Mouse (Mus musculus): ENCODE measurements at regions not wholly inside any gene's neighbourhood (a gene's known extent, or its start where the extent isn't known, plus 50 kb on each side); places are given as distances from the start of the nearest gene placed in this dataset.

DNA sequence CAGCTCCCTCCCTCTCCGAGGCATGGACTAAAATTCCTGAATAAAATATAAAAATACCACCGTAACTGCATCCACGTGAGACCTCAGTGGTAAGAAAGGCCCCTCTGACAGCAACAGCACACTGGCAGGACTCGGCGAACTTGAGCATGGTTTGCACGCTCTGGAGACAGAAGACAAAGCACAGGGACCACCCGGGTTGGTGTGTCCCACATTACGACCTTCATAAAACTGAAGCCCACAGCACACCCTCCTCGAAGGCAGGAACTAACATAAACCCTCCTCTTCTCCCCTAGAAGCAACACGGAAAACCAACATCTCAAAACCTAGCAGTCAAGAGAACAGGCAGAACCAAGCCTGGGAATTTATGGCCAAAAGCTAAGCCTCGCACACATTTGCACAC lies 101.7 kb upstream of the Hnrnpa3 start:
- H3K9ac ChIP-seq = no peak overlapping the region
- no peak for ATAC-seq (ENCODE audit: extremely low read depth, insufficient number of reproducible peaks, low FRiP score, low TSS enrichment)

DNA sequence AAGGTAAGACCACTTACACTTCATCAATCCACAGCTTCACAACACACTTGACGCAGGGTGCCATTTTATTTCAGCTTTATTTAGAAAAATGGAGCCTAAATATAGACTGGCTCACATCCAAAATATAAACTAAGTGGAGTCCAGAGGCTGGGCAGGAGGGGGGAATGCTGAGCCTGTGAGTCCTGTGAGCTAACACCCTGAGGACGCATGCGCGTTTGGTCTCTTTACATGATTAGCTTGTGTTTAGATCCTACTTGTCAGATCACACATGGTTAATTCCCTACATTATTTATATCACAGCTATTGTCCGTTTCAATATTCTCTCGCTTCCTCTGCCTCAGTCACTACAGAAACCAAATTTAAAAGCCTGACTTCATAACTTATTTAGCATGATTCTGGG lies 99.1 kb upstream of the Hnrnpa3 start:
- Histone ChIP-seq H3K4me2 (no peak overlapping the region), H3K4me1 (peaks cover 16% of the 10 kb centered on the region; the same call in 1 of the 2 replicates), H3K9me3 (no peaks in the 10 kb centered on the region), H3K36me3 (no peaks in the 10 kb centered on the region), H3K9ac (no peak overlapping the region), H3K4me3 (no peak overlapping the region), H3K27me3 (replicated peaks) (no peaks in the 10 kb centered on the region), H3K27ac (replicated peaks) (no peak overlapping the region)
- 40% methylated on average over 6 of the region's 6 CpGs for WGBS
- ATAC-seq (ENCODE audit: extremely low read depth, insufficient number of reproducible peaks, low FRiP score, low TSS enrichment) = no peak

More for the DNA sequence above, 101.7 kb upstream of the Hnrnpa3 start:
- Histone ChIP-seq H3K27ac (replicated peaks) (no peak overlapping the region), H3K36me3 (no peaks in the 10 kb centered on the region), H3K4me1 (peaks cover 16% of the 10 kb centered on the region; the same call in 1 of the 2 replicates), H3K4me2 (no peak overlapping the region), H3K9me3 (no peaks in the 10 kb centered on the region), H3K4me3 (no peak overlapping the region), H3K27me3 (replicated peaks) (no peaks in the 10 kb centered on the region)
- WGBS = 77% methylated on average over 11 of the region's 11 CpGs

- 46% methylated on average over 9 of the region's 9 CpGs for WGBS
- Histone ChIP-seq H3K4me2 (0 out of 2 replicates have a peak overlapping the region, but pooled peaks have one; percentile 12), H3K9ac (no peak overlapping the region), H3K27ac (replicated peaks) (no peak overlapping the region), H3K27me3 (replicated peaks) (no peaks in the 10 kb centered on the region), H3K9me3 (no peaks in the 10 kb centered on the region), H3K4me1 (peaks cover 10% of the 10 kb centered on the region; the same call in 1 of the 2 replicates), H3K4me3 (no peak overlapping the region), H3K36me3 (no peaks in the 10 kb centered on the region)
- ATAC-seq (ENCODE audit: extremely low read depth, insufficient number of reproducible peaks, low FRiP score, low TSS enrichment) = no peak
Observed at GRCm38 (mm10) chr2:75563253-75563913, 95.7 kb upstream of the Hnrnpa3 start.

DNA sequence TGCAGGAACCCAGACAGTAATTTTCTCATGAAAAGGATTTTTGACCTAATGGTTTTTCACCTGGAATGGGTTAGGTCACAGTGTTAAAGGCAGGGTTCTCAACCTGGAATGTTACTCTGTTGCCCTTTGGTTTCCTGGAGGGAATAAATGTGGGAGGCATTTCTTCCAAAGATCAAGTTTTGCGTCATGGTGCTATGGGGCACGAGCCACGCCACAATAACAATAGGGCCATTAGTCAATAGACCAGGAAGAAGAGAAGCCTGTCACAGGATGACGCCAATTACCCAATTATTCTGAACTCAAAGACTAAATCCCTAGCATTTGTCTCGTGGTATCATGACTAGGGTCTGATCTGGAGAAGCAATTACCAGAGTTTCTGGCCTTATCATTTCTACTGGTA lies 94.3 kb upstream of the Hnrnpa3 start:
- Histone ChIP-seq H3K27me3 (replicated peaks) (0 out of 2 replicates have a peak, but pooled peaks cover 4% of the 10 kb centered on the region), H3K4me2 (no peak overlapping the region), H3K27ac (replicated peaks) (no peak overlapping the region), H3K9ac (no peak overlapping the region), H3K4me3 (no peak overlapping the region), H3K36me3 (no peaks in the 10 kb centered on the region), H3K4me1 (peaks cover 7% of the 10 kb centered on the region; the same call in 1 of the 2 replicates), H3K9me3 (no peaks in the 10 kb centered on the region)
- no peak for ATAC-seq (ENCODE audit: extremely low read depth, insufficient number of reproducible peaks, low FRiP score, low TSS enrichment)
- WGBS = 75% methylated on average over 5 of the region's 5 CpGs

DNA sequence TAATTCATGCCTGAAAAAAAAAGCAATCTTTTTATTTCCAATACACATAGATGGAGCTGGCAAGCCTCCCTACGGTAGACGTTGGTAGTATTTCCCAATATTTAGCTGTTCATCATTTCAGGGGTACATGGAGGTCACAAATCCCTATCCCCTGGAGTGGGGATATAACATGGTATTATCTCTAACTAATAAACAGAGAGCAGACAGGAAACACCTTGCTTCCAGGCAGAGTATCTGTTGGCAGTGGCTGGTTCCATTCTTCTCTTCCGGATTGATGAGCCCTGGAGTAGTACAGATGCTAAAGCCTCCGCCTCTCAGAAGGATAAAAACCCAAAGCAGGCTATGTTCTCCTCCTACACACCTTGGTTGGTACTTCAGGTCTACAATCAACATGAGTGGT lies 91.9 kb upstream of the Hnrnpa3 start:
- ATAC-seq (ENCODE audit: extremely low read depth, insufficient number of reproducible peaks, low FRiP score, low TSS enrichment) = no peak
- H3K9me3 ChIP-seq = no peaks in the 10 kb centered on the region
- WGBS = 76% methylated on average over 4 of the region's 4 CpGs
- no peak overlapping the region for H3K27ac ChIP-seq (replicated peaks)
- 0 out of 2 replicates have a peak, but pooled peaks cover 4% of the 10 kb centered on the region for H3K27me3 ChIP-seq (replicated peaks)
- H3K9ac ChIP-seq = no peak overlapping the region
- no peak overlapping the region for H3K4me3 ChIP-seq
- no peaks in the 10 kb centered on the region for H3K36me3 ChIP-seq
- H3K4me2 ChIP-seq = no peak overlapping the region
- no peaks in the 10 kb centered on the region for H3K4me1 ChIP-seq

GRCm38 (mm10) chr2:75569756-75570155 lies 89.3 kb upstream of the Hnrnpa3 start:
- no peak overlapping the region for H3K27ac ChIP-seq (replicated peaks)
- no peaks in the 10 kb centered on the region for H3K4me1 ChIP-seq
- 0 out of 2 replicates have a peak, but pooled peaks cover 4% of the 10 kb centered on the region for H3K27me3 ChIP-seq (replicated peaks)
- no peak for ATAC-seq (ENCODE audit: extremely low read depth, insufficient number of reproducible peaks, low FRiP score, low TSS enrichment)
- H3K4me2 ChIP-seq = no peak overlapping the region
- H3K9ac ChIP-seq = no peak overlapping the region
- no peaks in the 10 kb centered on the region for H3K9me3 ChIP-seq
- no peak overlapping the region for H3K4me3 ChIP-seq
- H3K36me3 ChIP-seq = no peaks in the 10 kb centered on the region
- 83% methylated on average over 6 of the region's 6 CpGs for WGBS

GRCm38 (mm10) chr2:75570246-75570645 lies 88.8 kb upstream of the Hnrnpa3 start:
- 49% methylated on average over 2 of the region's 2 CpGs for WGBS

GRCm38 (mm10) chr2:75584975-75585374 lies 74.1 kb upstream of the Hnrnpa3 start:
- ATAC-seq (ENCODE audit: extremely low read depth, insufficient number of reproducible peaks, low FRiP score, low TSS enrichment) = peak; percentile 76; the same call in 1 of the 2 replicates
- Histone ChIP-seq H3K9ac (peak overlapping the region; percentile 72), H3K27me3 (replicated peaks) (peaks cover 9% of the 10 kb centered on the region), H3K4me1 (peaks cover 22% of the 10 kb centered on the region), H3K27ac (replicated peaks) (peak overlapping the region; percentile 33), H3K9me3 (no peaks in the 10 kb centered on the region), H3K4me3 (peak overlapping the region; percentile 40), H3K36me3 (no peaks in the 10 kb centered on the region), H3K4me2 (peak overlapping the region; percentile 68)
- WGBS = 1% methylated on average over 16 of the region's 16 CpGs

More at GRCm38 (mm10) chr2:75570246-75570645, 88.8 kb upstream of the Hnrnpa3 start:
- Histone ChIP-seq H3K4me3 (no peak overlapping the region), H3K27me3 (replicated peaks) (0 out of 2 replicates have a peak, but pooled peaks cover 4% of the 10 kb centered on the region), H3K9ac (no peak overlapping the region), H3K36me3 (no peaks in the 10 kb centered on the region), H3K27ac (replicated peaks) (no peak overlapping the region), H3K9me3 (no peaks in the 10 kb centered on the region), H3K4me1 (no peaks in the 10 kb centered on the region), H3K4me2 (no peak overlapping the region)
- no peak for ATAC-seq (ENCODE audit: extremely low read depth, insufficient number of reproducible peaks, low FRiP score, low TSS enrichment)

DNA sequence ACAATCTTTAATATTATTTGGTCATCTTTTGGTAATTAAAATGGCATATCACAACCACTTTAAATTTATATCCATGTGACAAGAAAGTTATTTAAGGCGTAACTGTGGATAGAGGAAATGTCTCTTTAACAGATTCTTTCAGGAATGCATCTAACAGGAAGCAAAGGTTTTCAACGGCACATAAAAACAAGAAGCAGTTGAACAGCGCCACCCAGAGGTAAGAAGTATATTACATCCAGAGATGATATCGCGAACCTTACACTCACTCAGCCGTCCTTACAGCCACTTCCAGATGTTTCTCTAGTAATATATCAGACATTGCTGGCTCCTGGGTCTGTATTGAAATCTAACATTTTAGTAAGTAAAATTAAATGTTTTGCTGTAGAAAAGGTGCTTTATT lies 70.5 kb upstream of the Hnrnpa3 start:
- H3K9me3 ChIP-seq = no peaks in the 10 kb centered on the region
- no peak overlapping the region for H3K4me3 ChIP-seq
- H3K36me3 ChIP-seq = no peaks in the 10 kb centered on the region
- no peak overlapping the region for H3K4me2 ChIP-seq
- no peak for ATAC-seq (ENCODE audit: extremely low read depth, insufficient number of reproducible peaks, low FRiP score, low TSS enrichment)
- no peak overlapping the region for H3K9ac ChIP-seq
- H3K4me1 ChIP-seq = peaks cover 23% of the 10 kb centered on the region
- WGBS = 3% methylated on average over 6 of the region's 6 CpGs
- H3K27me3 ChIP-seq (replicated peaks) = peaks cover 36% of the 10 kb centered on the region
- no peak overlapping the region for H3K27ac ChIP-seq (replicated peaks)

GRCm38 (mm10) chr2:75589452-75589851 lies 69.6 kb upstream of the Hnrnpa3 start:
- Histone ChIP-seq H3K4me2 (peak overlapping the region; percentile 70), H3K4me3 (peak overlapping the region; percentile 41), H3K27ac (replicated peaks) (no peak overlapping the region), H3K4me1 (peaks cover 20% of the 10 kb centered on the region), H3K27me3 (replicated peaks) (peaks cover 43% of the 10 kb centered on the region), H3K9ac (peak overlapping the region; percentile 65), H3K36me3 (no peaks in the 10 kb centered on the region), H3K9me3 (no peaks in the 10 kb centered on the region)
- no peak for ATAC-seq (ENCODE audit: extremely low read depth, insufficient number of reproducible peaks, low FRiP score, low TSS enrichment)
- 4% methylated on average over 19 of the region's 19 CpGs for WGBS

DNA sequence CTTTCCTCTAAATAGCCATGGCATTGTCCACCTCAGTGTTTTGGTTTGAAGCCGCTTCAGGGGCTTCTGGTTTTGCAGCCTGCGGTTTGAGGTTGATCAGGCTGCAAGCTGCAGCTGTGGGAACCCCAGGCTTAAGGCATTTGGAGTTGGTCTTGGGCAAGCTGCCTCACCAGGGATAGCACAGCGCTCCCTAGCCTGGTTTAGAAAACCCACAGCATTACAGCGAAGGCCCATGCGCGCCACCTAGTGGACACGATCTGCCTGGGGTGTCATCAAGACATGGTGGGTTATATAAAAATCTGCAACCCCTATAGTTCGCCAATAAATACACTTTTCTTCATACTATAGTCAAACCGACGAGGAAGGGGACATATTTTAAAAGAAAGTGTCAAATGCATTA lies 68.9 kb upstream of the Hnrnpa3 start:
- Histone ChIP-seq H3K4me3 (peak overlapping the region; percentile 41), H3K9ac (peak overlapping the region; percentile 65), H3K4me1 (peaks cover 14% of the 10 kb centered on the region), H3K36me3 (no peaks in the 10 kb centered on the region), H3K27me3 (replicated peaks) (peaks cover 43% of the 10 kb centered on the region), H3K9me3 (no peaks in the 10 kb centered on the region), H3K27ac (replicated peaks) (no peak overlapping the region), H3K4me2 (peak overlapping the region; percentile 70)
- WGBS = 4% methylated on average over 10 of the region's 10 CpGs
- no peak for ATAC-seq (ENCODE audit: extremely low read depth, insufficient number of reproducible peaks, low FRiP score, low TSS enrichment)

GRCm38 (mm10) chr2:75600511-75600910 lies 58.5 kb upstream of the Hnrnpa3 start:
- no peak overlapping the region for H3K9ac ChIP-seq
- no peaks in the 10 kb centered on the region for H3K9me3 ChIP-seq
- H3K4me2 ChIP-seq = no peak overlapping the region
- 61% methylated on average over 5 of the region's 5 CpGs for WGBS
- no peaks in the 10 kb centered on the region for H3K36me3 ChIP-seq
- no peaks in the 10 kb centered on the region for H3K27me3 ChIP-seq (replicated peaks)
- H3K4me3 ChIP-seq = no peak overlapping the region
- H3K27ac ChIP-seq (replicated peaks) = no peak overlapping the region
- no peak for ATAC-seq (ENCODE audit: extremely low read depth, insufficient number of reproducible peaks, low FRiP score, low TSS enrichment)
- H3K4me1 ChIP-seq = no peaks in the 10 kb centered on the region
